Mouse (Mus musculus) kidney, postnatal 0 days (tissue): ENCODE results near the gene Sap30l. TPM values are rescaled to one million over a fixed set of nuclear protein-coding genes. Genes with fewer than 3 reads are reported as not detected.
A peak's percentile ranks its signal among the peaks of the same experiment; 100 is the strongest.

Experiments
- ATAC-seq: fragments of 200-750 bp; cut with Nextera tagmentation; replicated peaks from 2 replicates; pipeline ENCODE4 v1.8.0; 2017; ENCODE audit warnings: low read depth, moderate number of reproducible peaks, moderate TSS enrichment, moderate library complexity; ENCODE audit not compliant: low FRiP score
- DNase-seq: peaks from one replicate; pipeline ENCODE4 v3.0.0-alpha.2; 2016; ENCODE audit warnings: low spot score
- H3K27ac ChIP-seq: fragments of 300-500 bp; sonication (generic); 2 replicates; pipeline ENCODE4 v1.5.1; 2014; ENCODE audit warnings: mild to moderate bottlenecking
- H3K27me3 ChIP-seq: fragments of 300-500 bp; sonication (generic); 2 replicates; pipeline ENCODE4 v1.6.1; 2014; ENCODE audit warnings: low read length, mixed read lengths; ENCODE audit not compliant: insufficient read depth
- H3K36me3 ChIP-seq: fragments of 300-500 bp; sonication (generic); 2 replicates; pipeline ENCODE4 v1.6.1; 2014; ENCODE audit warnings: low read length, mixed read lengths; ENCODE audit not compliant: insufficient read depth
- H3K4me1 ChIP-seq: fragments of 300-500 bp; sonication (generic); replicated peaks from 2 replicates; pipeline ENCODE4 v1.6.1; 2014; ENCODE audit warnings: antibody characterized with exemption, low read length, mixed read lengths; ENCODE audit not compliant: insufficient read depth
- H3K4me2 ChIP-seq: fragments of 300-500 bp; sonication (generic); 2 replicates; pipeline ENCODE4 v1.6.1; 2014; ENCODE audit warnings: mild to moderate bottlenecking, low read length, moderate library complexity, mixed read lengths
- H3K4me3 ChIP-seq: fragments of 300-500 bp; sonication (generic); replicated peaks from 2 replicates; pipeline ENCODE4 v1.5.1; 2014; ENCODE audit warnings: low read depth, low read length
- H3K9ac ChIP-seq: fragments of 300-500 bp; sonication (generic); 2 replicates; pipeline ENCODE4 v1.6.1; 2014; ENCODE audit warnings: low read depth, low read length
- H3K9me3 ChIP-seq: fragments of 300-500 bp; sonication (generic); replicated peaks from 2 replicates; pipeline ENCODE4 v1.6.1; 2016; ENCODE audit warnings: low read length, inconsistent platforms, mixed read lengths
- CTCF ChIP-seq: IDR thresholded peaks from 2 replicates; pipeline ENCODE4 v1.5.1; 2016; ENCODE audit warnings: antibody characterized with exemption, low read depth, mild to moderate bottlenecking, moderate library complexity
- WGBS: fragments of 180-500 bp; shearing (Covaris S2); extraction: QIAGEN DNeasy Blood & Tissue Kit; methylation state at CpG from one replicate; pipeline ENCODE4 v1.1.7; 2014; 5-methylcytosine and 5-hydroxymethylcytosine counted together
- polyA plus RNA-seq: library from polyadenylated mRNA; unstranded; fragments of >200 nt; fragmentation: Nextera tagmentation; extraction: Ambion mirVana; gene quantifications from 2 replicates; pipeline ENCODE4 v1.2.1, GENCODE M21; 2015

The Sap30l gene
- polyA plus RNA-seq, 1 experiment from 2014 or later = 19.1 TPM

GRCm38 (mm10) chr11:57776546-57776945 is 24.9 kb upstream of the Sap30l start:
- no peak overlapping the region for H3K27ac ChIP-seq
- 85% methylated on average over 3 of the region's 3 CpGs for WGBS
- H3K9me3 ChIP-seq = no peaks in the 10 kb centered on the region
- no peak for TF ChIP-seq CTCF
- DNase-seq = no peak
- H3K36me3 ChIP-seq = peaks cover 3% of the 10 kb centered on the region; the same call in 1 of the 2 replicates
- ATAC-seq = no peak
- H3K27me3 ChIP-seq = no peaks in the 10 kb centered on the region
- H3K4me3 ChIP-seq = no peak overlapping the region
- no peak overlapping the region for H3K9ac ChIP-seq
- 0 out of 2 replicates have a peak, but pooled peaks cover 6% of the 10 kb centered on the region for H3K4me1 ChIP-seq
- H3K4me2 ChIP-seq = no peak overlapping the region

- Histone ChIP-seq H3K9me3 (no peaks in the 10 kb centered on the region), H3K4me2 (no peak overlapping the region), H3K36me3 (peaks cover 3% of the 10 kb centered on the region; the same call in 1 of the 2 replicates), H3K27me3 (no peaks in the 10 kb centered on the region), H3K27ac (no peak overlapping the region), H3K4me1 (0 out of 2 replicates have a peak, but pooled peaks cover 3% of the 10 kb centered on the region), H3K4me3 (no peak overlapping the region), H3K9ac (no peak overlapping the region)
- DNase-seq = peak; percentile 87
- peak; percentile 91 for TF ChIP-seq CTCF
- WGBS = 28% methylated on average over 5 of the region's 5 CpGs
- no peak for ATAC-seq
Observed at GRCm38 (mm10) chr11:57778349-57778748, 23.1 kb upstream of the Sap30l start.

GRCm38 (mm10) chr11:57779824-57780223 is 21.6 kb upstream of the Sap30l start:
- Histone ChIP-seq H3K4me3 (no peak overlapping the region), H3K36me3 (peaks cover 3% of the 10 kb centered on the region; the same call in 1 of the 2 replicates), H3K4me2 (no peak overlapping the region), H3K27me3 (no peaks in the 10 kb centered on the region), H3K27ac (no peak overlapping the region), H3K9ac (no peak overlapping the region), H3K4me1 (no peaks in the 10 kb centered on the region), H3K9me3 (no peaks in the 10 kb centered on the region)
- no peak for TF ChIP-seq CTCF
- DNase-seq (no peak), ATAC-seq (no peak)
- 56% methylated on average over 14 of the region's 14 CpGs for WGBS

- Histone ChIP-seq H3K4me2 (no peak overlapping the region), H3K27me3 (no peaks in the 10 kb centered on the region), H3K9me3 (no peaks in the 10 kb centered on the region), H3K36me3 (no peaks in the 10 kb centered on the region), H3K4me1 (no peaks in the 10 kb centered on the region; the same call in 1 of the 2 replicates), H3K9ac (no peak overlapping the region), H3K27ac (peak overlapping the region; percentile 48; the same call in 1 of the 2 replicates), H3K4me3 (no peak overlapping the region)
- DNase-seq (peak; percentile 67), ATAC-seq (peak; percentile 63; the same call in 1 of the 2 replicates)
- TF ChIP-seq CTCF = peak; percentile 50; the same call in 1 of the 2 replicates
- WGBS = 32% methylated on average over 18 of the region's 18 CpGs
Observed at GRCm38 (mm10) chr11:57786616-57787418, 14.6 kb upstream of the Sap30l start.

- no peaks in the 10 kb centered on the region for H3K9me3 ChIP-seq
- no peak for ATAC-seq
- no peaks in the 10 kb centered on the region; the same call in 1 of the 2 replicates for H3K4me1 ChIP-seq
- H3K9ac ChIP-seq = no peak overlapping the region
- H3K4me2 ChIP-seq = no peak overlapping the region
- 45% methylated on average over 3 of the region's 3 CpGs for WGBS
- no peaks in the 10 kb centered on the region for H3K36me3 ChIP-seq
- peak; percentile 67 for TF ChIP-seq CTCF
- H3K4me3 ChIP-seq = no peak overlapping the region
- no peaks in the 10 kb centered on the region for H3K27me3 ChIP-seq
- peak; percentile 36 for DNase-seq
- no peak overlapping the region for H3K27ac ChIP-seq
Observed at GRCm38 (mm10) chr11:57787913-57788312, 13.5 kb upstream of the Sap30l start.

- no peak overlapping the region for H3K4me3 ChIP-seq
- no peak overlapping the region for H3K9ac ChIP-seq
- DNase-seq (no peak), ATAC-seq (no peak)
- H3K36me3 ChIP-seq = no peaks in the 10 kb centered on the region
- 34% methylated on average over 21 of the region's 21 CpGs for WGBS
- H3K27me3 ChIP-seq = no peaks in the 10 kb centered on the region
- H3K27ac ChIP-seq = no peak overlapping the region
- H3K4me2 ChIP-seq = no peak overlapping the region
- no peak for TF ChIP-seq CTCF
- no peaks in the 10 kb centered on the region for H3K9me3 ChIP-seq
- H3K4me1 ChIP-seq = no peaks in the 10 kb centered on the region; the same call in 1 of the 2 replicates
Observed at GRCm38 (mm10) chr11:57790866-57791535, 10.4 kb upstream of the Sap30l start.
